Mouse (Mus musculus): ENCODE measurements around the gene Psg17. TPM values are rescaled to one million over a fixed set of nuclear protein-coding genes. Genes with fewer than 3 reads are reported as not detected.
"Not testable (repeated sequence)": the region's sequence is repeated elsewhere in the genome, so short reads cannot be mapped to it uniquely, and the experiment has no call there.

The Psg17 gene
- 0.10 TPM in 1 of 2 replicates, not detected in the other for polyA plus RNA-seq (2014; fragmentation: Nextera tagmentation; extraction: Ambion mirVana)

GRCm38 (mm10) chr7:18821507-18821906, at the start of gene Psg17:
Psg17 (minus strand) TSS chr7:18821607.
- no peaks in the 10 kb centered on the region for H3K9me3 ChIP-seq (ENCODE audit: control insufficient read depth, low read length)
- DNase-seq (ENCODE audit: low spot score, missing footprints) (no peak), ATAC-seq (ENCODE audit: low FRiP score) (no peak)
- no peak within 1 kb of the TSS for H3K9ac ChIP-seq (ENCODE audit: low read length)
- no peak within 1 kb of the TSS for H3K4me3 ChIP-seq (ENCODE audit: low read depth, low read length)
- no peak within 1 kb of the TSS for H3K4me2 ChIP-seq
- no peaks in the 10 kb centered on the region for H3K4me1 ChIP-seq (ENCODE audit: control insufficient read depth, insufficient read depth, low read length)
- WGBS: 67% methylated on average over 3 of the region's 3 CpGs
- no peaks in the 10 kb centered on the region for H3K27me3 ChIP-seq (ENCODE audit: control insufficient read depth, insufficient read depth, low read length)
- H3K36me3 ChIP-seq (ENCODE audit: control insufficient read depth, insufficient read depth, low read length): no peaks in the 10 kb centered on the region
- no peak within 1 kb of the TSS for H3K27ac ChIP-seq (ENCODE audit: low read depth, low read length)

- not testable (repeated sequence) for H3K4me1 ChIP-seq (ENCODE audit: control insufficient read depth, insufficient read depth, low read length); H3K4me2 ChIP-seq; H3K27ac ChIP-seq (ENCODE audit: low read depth, low read length); H3K9ac ChIP-seq (ENCODE audit: low read length); H3K36me3 ChIP-seq (ENCODE audit: control insufficient read depth, insufficient read depth, low read length); H3K9me3 ChIP-seq (ENCODE audit: control insufficient read depth, low read length); H3K27me3 ChIP-seq (ENCODE audit: control insufficient read depth, insufficient read depth, low read length); H3K4me3 ChIP-seq (ENCODE audit: low read depth, low read length); ATAC-seq (ENCODE audit: low FRiP score); DNase-seq (ENCODE audit: low spot score, missing footprints)
- no CpG with 5 or more reads among the region's 8 CpGs for WGBS
Observed at GRCm38 (mm10) chr7:18871031-18871430, 49.6 kb upstream of the Psg17 start, which contains the start of gene Pglyrp1. Pglyrp1 (plus strand) TSS chr7:18871331.

- Histone ChIP-seq H3K27me3 (ENCODE audit: control insufficient read depth, insufficient read depth, low read length) (no peaks in the 10 kb centered on the region), H3K27ac (ENCODE audit: low read depth, low read length) (no peak overlapping the region), H3K4me1 (ENCODE audit: control insufficient read depth, insufficient read depth, low read length) (no peaks in the 10 kb centered on the region), H3K4me2 (no peak overlapping the region), H3K9ac (ENCODE audit: low read length) (no peak overlapping the region), H3K9me3 (ENCODE audit: control insufficient read depth, low read length) (no peaks in the 10 kb centered on the region; the same call in 1 of the 2 replicates), H3K4me3 (ENCODE audit: low read depth, low read length) (no peak overlapping the region), H3K36me3 (ENCODE audit: control insufficient read depth, insufficient read depth, low read length) (no peaks in the 10 kb centered on the region)
- DNase-seq (ENCODE audit: low spot score, missing footprints): no peak
- no peak for ATAC-seq (ENCODE audit: low FRiP score)
- WGBS: 86% methylated on average over 2 of the region's 2 CpGs
Observed at GRCm38 (mm10) chr7:18868491-18868890, 47.1 kb upstream of the Psg17 start.

GRCm38 (mm10) chr7:18862801-18863200, 41.4 kb upstream of the Psg17 start:
- Histone ChIP-seq H3K4me3 (ENCODE audit: low read depth, low read length) (no peak overlapping the region), H3K9ac (ENCODE audit: low read length) (no peak overlapping the region), H3K27me3 (ENCODE audit: control insufficient read depth, insufficient read depth, low read length) (no peaks in the 10 kb centered on the region), H3K9me3 (ENCODE audit: control insufficient read depth, low read length) (no peaks in the 10 kb centered on the region), H3K27ac (ENCODE audit: low read depth, low read length) (no peak overlapping the region), H3K4me1 (ENCODE audit: control insufficient read depth, insufficient read depth, low read length) (no peaks in the 10 kb centered on the region), H3K36me3 (ENCODE audit: control insufficient read depth, insufficient read depth, low read length) (no peaks in the 10 kb centered on the region), H3K4me2 (no peak overlapping the region)
- DNase-seq (ENCODE audit: low spot score, missing footprints) (no peak), ATAC-seq (ENCODE audit: low FRiP score) (no peak)
- 89% methylated on average over 6 of the region's 6 CpGs for WGBS

- no peaks in the 10 kb centered on the region for H3K36me3 ChIP-seq (ENCODE audit: control insufficient read depth, insufficient read depth, low read length)
- no peak for DNase-seq (ENCODE audit: low spot score, missing footprints)
- no peak overlapping the region for H3K9ac ChIP-seq (ENCODE audit: low read length)
- H3K27ac ChIP-seq (ENCODE audit: low read depth, low read length): no peak overlapping the region
- no peak overlapping the region for H3K4me3 ChIP-seq (ENCODE audit: low read depth, low read length)
- no peak for ATAC-seq (ENCODE audit: low FRiP score)
- H3K4me2 ChIP-seq: no peak overlapping the region
- H3K9me3 ChIP-seq (ENCODE audit: control insufficient read depth, low read length): no peaks in the 10 kb centered on the region
- no peaks in the 10 kb centered on the region for H3K27me3 ChIP-seq (ENCODE audit: control insufficient read depth, insufficient read depth, low read length)
- 84% methylated on average over 5 of the region's 5 CpGs for WGBS
- no peaks in the 10 kb centered on the region for H3K4me1 ChIP-seq (ENCODE audit: control insufficient read depth, insufficient read depth, low read length)
Observed at GRCm38 (mm10) chr7:18858310-18858916, 37.0 kb upstream of the Psg17 start.

- WGBS: 91% methylated on average over 1 of the region's 1 CpGs
- no peak overlapping the region for H3K4me2 ChIP-seq
- H3K36me3 ChIP-seq (ENCODE audit: control insufficient read depth, insufficient read depth, low read length): no peaks in the 10 kb centered on the region
Observed at GRCm38 (mm10) chr7:18848395-18848794, 27.0 kb upstream of the Psg17 start.

GRCm38 (mm10) chr7:18844811-18845210, 23.4 kb upstream of the Psg17 start:
- Histone ChIP-seq H3K4me3 (ENCODE audit: low read depth, low read length) (no peak overlapping the region), H3K4me1 (ENCODE audit: control insufficient read depth, insufficient read depth, low read length) (peaks cover 3% of the 10 kb centered on the region; the same call in 1 of the 2 replicates), H3K9me3 (ENCODE audit: control insufficient read depth, low read length) (no peaks in the 10 kb centered on the region), H3K27me3 (ENCODE audit: control insufficient read depth, insufficient read depth, low read length) (no peaks in the 10 kb centered on the region), H3K27ac (ENCODE audit: low read depth, low read length) (no peak overlapping the region), H3K36me3 (ENCODE audit: control insufficient read depth, insufficient read depth, low read length) (no peaks in the 10 kb centered on the region), H3K9ac (ENCODE audit: low read length) (no peak overlapping the region), H3K4me2 (no peak overlapping the region)
- WGBS: 55% methylated on average over 5 of the region's 5 CpGs
- no peak for DNase-seq (ENCODE audit: low spot score, missing footprints)
- no peak for ATAC-seq (ENCODE audit: low FRiP score)

More at GRCm38 (mm10) chr7:18848395-18848794, 27.0 kb upstream of the Psg17 start:
- Histone ChIP-seq H3K4me3 (ENCODE audit: low read depth, low read length) (no peak overlapping the region), H3K9me3 (ENCODE audit: control insufficient read depth, low read length) (no peaks in the 10 kb centered on the region), H3K27ac (ENCODE audit: low read depth, low read length) (no peak overlapping the region), H3K9ac (ENCODE audit: low read length) (no peak overlapping the region), H3K4me1 (ENCODE audit: control insufficient read depth, insufficient read depth, low read length) (no peaks in the 10 kb centered on the region), H3K27me3 (ENCODE audit: control insufficient read depth, insufficient read depth, low read length) (no peaks in the 10 kb centered on the region)
- DNase-seq (ENCODE audit: low spot score, missing footprints) (no peak), ATAC-seq (ENCODE audit: low FRiP score) (no peak)

- no peaks in the 10 kb centered on the region for H3K27me3 ChIP-seq (ENCODE audit: control insufficient read depth, insufficient read depth, low read length)
- 65% methylated on average over 1 of the region's 1 CpGs for WGBS
- no peaks in the 10 kb centered on the region for H3K36me3 ChIP-seq (ENCODE audit: control insufficient read depth, insufficient read depth, low read length)
- H3K9me3 ChIP-seq (ENCODE audit: control insufficient read depth, low read length): no peaks in the 10 kb centered on the region
- no peak overlapping the region for H3K27ac ChIP-seq (ENCODE audit: low read depth, low read length)
- ATAC-seq (ENCODE audit: low FRiP score): peak; percentile 42; the same call in 1 of the 2 replicates
- DNase-seq (ENCODE audit: low spot score, missing footprints): no peak
- H3K4me3 ChIP-seq (ENCODE audit: low read depth, low read length): no peak overlapping the region
- H3K4me1 ChIP-seq (ENCODE audit: control insufficient read depth, insufficient read depth, low read length): peaks cover 3% of the 10 kb centered on the region; the same call in 1 of the 2 replicates
- H3K4me2 ChIP-seq: peak overlapping the region; percentile 32
- no peak overlapping the region for H3K9ac ChIP-seq (ENCODE audit: low read length)
Observed at GRCm38 (mm10) chr7:18841174-18841567, 19.8 kb upstream of the Psg17 start.

GRCm38 (mm10) chr7:18840386-18841173, 19.2 kb upstream of the Psg17 start:
- 2% methylated on average over 15 of the region's 17 CpGs for WGBS
- H3K36me3 ChIP-seq (ENCODE audit: control insufficient read depth, insufficient read depth, low read length): no peaks in the 10 kb centered on the region
- H3K27ac ChIP-seq (ENCODE audit: low read depth, low read length): no peak overlapping the region
- ATAC-seq (ENCODE audit: low FRiP score) (peak; percentile 78), DNase-seq (ENCODE audit: low spot score, missing footprints) (peak; percentile 92)
- H3K9me3 ChIP-seq (ENCODE audit: control insufficient read depth, low read length): no peaks in the 10 kb centered on the region
- peak overlapping the region; percentile 27; the same call in 1 of the 2 replicates for H3K4me3 ChIP-seq (ENCODE audit: low read depth, low read length)
- no peaks in the 10 kb centered on the region for H3K27me3 ChIP-seq (ENCODE audit: control insufficient read depth, insufficient read depth, low read length)
- peak overlapping the region; percentile 62 for H3K9ac ChIP-seq (ENCODE audit: low read length)
- peaks cover 3% of the 10 kb centered on the region; the same call in 1 of the 2 replicates for H3K4me1 ChIP-seq (ENCODE audit: control insufficient read depth, insufficient read depth, low read length)
- H3K4me2 ChIP-seq: peak overlapping the region; percentile 53

Measured in midbrain, embryonic 11.5 days (tissue).